Mouse (Mus musculus) limb, embryonic 15.5 days (tissue): ENCODE measurements around the gene Sh2d3c. TPM values are rescaled to one million over a fixed set of nuclear protein-coding genes. Genes with fewer than 3 reads are reported as not detected.

Source experiments
- ATAC-seq: fragments of 200-750 bp; cut with Nextera tagmentation; 2 replicates; pipeline ENCODE4 v1.8.0; 2017; ENCODE audit warnings: low read depth, moderate TSS enrichment; ENCODE audit not compliant: insufficient number of reproducible peaks, low FRiP score, low TSS enrichment
- H3K27ac ChIP-seq: fragments of 300-500 bp; sonication (generic); 2 replicates; pipeline ENCODE4 v1.5.1; 2015; ENCODE audit warnings: moderate library complexity, mild to moderate bottlenecking, inconsistent platforms
- H3K27me3 ChIP-seq: fragments of 300-500 bp; sonication (generic); 2 replicates; pipeline ENCODE4 v1.6.1; 2015; ENCODE audit warnings: inconsistent platforms
- H3K36me3 ChIP-seq: fragments of 300-500 bp; sonication (generic); 2 replicates; pipeline ENCODE4 v1.6.1; 2015; ENCODE audit warnings: inconsistent platforms
- H3K4me1 ChIP-seq: fragments of 300-500 bp; sonication (generic); 2 replicates; pipeline ENCODE4 v1.6.1; 2015; ENCODE audit warnings: inconsistent platforms
- H3K4me2 ChIP-seq: fragments of 300-500 bp; sonication (generic); 2 replicates; pipeline ENCODE4 v1.6.1; 2015; ENCODE audit warnings: mild to moderate bottlenecking, inconsistent platforms
- H3K4me3 ChIP-seq: fragments of 300-500 bp; sonication (generic); 2 replicates; pipeline ENCODE4 v1.5.1; 2015; ENCODE audit warnings: mild to moderate bottlenecking, inconsistent platforms
- H3K9ac ChIP-seq: fragments of 300-500 bp; sonication (generic); 2 replicates; pipeline ENCODE4 v1.6.1; 2015; ENCODE audit warnings: inconsistent platforms
- H3K9me3 ChIP-seq: fragments of 300-500 bp; sonication (generic); 2 replicates; pipeline ENCODE4 v1.6.1; 2016; ENCODE audit warnings: inconsistent platforms
- WGBS: fragments of 180-500 bp; shearing (Covaris S2); methylation state at CpG from one replicate; pipeline ENCODE4 v1.1.7; 2015; 5-methylcytosine and 5-hydroxymethylcytosine counted together
- polyA plus RNA-seq: library from polyadenylated mRNA; unstranded; fragments of >200 nt; fragmentation: Nextera tagmentation; extraction: Ambion mirVana; gene quantifications from 2 replicates; pipeline ENCODE4 v1.2.1, GENCODE M21; 2015

The Sh2d3c gene
- polyA plus RNA-seq, 1 experiment from 2014 or later = 23.0 TPM

DNA sequence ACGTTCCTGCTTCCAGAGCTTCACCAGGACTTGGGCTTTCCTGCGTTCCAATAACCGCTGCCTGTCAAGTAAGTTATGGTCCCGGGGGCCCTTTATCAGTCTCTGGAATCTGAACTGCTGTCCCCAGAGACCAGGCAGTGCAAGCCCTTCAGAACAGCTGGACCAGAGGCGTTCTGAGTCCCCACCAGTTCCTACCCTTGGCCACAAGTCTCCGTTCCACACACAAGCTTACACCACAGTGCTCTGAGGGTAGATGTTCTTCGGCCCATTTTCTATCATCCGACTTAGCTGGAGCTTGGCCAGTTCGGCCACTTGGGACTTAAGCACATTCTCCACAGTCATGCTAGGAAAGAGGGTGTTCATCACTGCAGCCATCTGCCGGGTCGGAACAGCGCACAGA is 46.4 kb downstream of the Sh2d3c start:
- no peak overlapping the region for H3K4me3 ChIP-seq
- no peaks in the 10 kb centered on the region for H3K27me3 ChIP-seq
- H3K9ac ChIP-seq = no peak overlapping the region
- no peak for ATAC-seq
- H3K9me3 ChIP-seq = no peaks in the 10 kb centered on the region
- WGBS = 65% methylated on average over 12 of the region's 12 CpGs
- peaks cover 13% of the 10 kb centered on the region for H3K36me3 ChIP-seq
- H3K4me1 ChIP-seq = peaks cover 6% of the 10 kb centered on the region; the same call in 1 of the 2 replicates
- no peak overlapping the region for H3K4me2 ChIP-seq
- H3K27ac ChIP-seq = no peak overlapping the region

DNA sequence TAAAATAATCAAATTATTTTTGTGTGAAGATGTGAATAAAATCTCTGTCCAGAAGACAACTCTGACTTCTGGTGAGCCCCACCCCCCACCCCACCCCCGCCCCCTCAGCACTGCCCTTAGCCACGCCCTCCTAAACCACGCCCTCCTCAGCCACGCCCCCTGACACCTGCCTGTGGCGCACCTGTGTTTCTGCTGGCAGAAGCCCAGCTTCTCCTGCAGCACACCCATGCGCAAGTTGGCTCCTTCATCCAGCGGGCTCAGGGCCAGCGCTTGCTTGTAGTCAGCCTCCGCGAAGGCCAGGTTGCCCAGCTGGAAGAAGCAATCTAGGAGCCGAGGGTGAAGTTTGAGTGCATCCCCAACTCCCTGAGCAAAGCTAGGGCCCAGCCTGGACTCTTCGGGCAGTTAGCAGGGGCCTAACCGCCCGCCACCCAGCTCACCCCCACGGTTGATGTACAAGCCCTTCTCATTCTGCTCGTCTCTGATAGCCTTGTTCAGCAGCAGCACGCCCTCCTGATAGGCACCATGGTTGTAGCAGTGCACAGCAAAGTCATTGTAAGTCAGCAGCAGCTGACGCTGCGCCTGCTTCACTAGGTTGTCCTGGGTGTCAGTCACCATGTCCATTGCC is 47.9 kb downstream of the Sh2d3c start:
- Histone ChIP-seq H3K9ac (no peak overlapping the region), H3K36me3 (no peaks in the 10 kb centered on the region), H3K4me2 (no peak overlapping the region), H3K4me1 (peaks cover 6% of the 10 kb centered on the region; the same call in 1 of the 2 replicates), H3K9me3 (no peaks in the 10 kb centered on the region), H3K27ac (no peak overlapping the region), H3K27me3 (no peaks in the 10 kb centered on the region), H3K4me3 (no peak overlapping the region)
- WGBS = 45% methylated on average over 19 of the region's 19 CpGs
- ATAC-seq = no peak

GRCm38 (mm10) chr2:32769327-32770085 is 48.7 kb downstream of the Sh2d3c start:
- no peak for ATAC-seq
- WGBS = 83% methylated on average over 5 of the region's 5 CpGs

GRCm38 (mm10) chr2:32771886-32772285 is 51.0 kb downstream of the Sh2d3c start:
- Histone ChIP-seq H3K4me2 (no peak overlapping the region), H3K4me3 (no peak overlapping the region), H3K4me1 (peaks cover 21% of the 10 kb centered on the region), H3K9ac (no peak overlapping the region), H3K9me3 (no peaks in the 10 kb centered on the region), H3K27ac (no peak overlapping the region), H3K27me3 (no peaks in the 10 kb centered on the region), H3K36me3 (no peaks in the 10 kb centered on the region)
- 28% methylated on average over 12 of the region's 12 CpGs for WGBS
- no peak for ATAC-seq

More at GRCm38 (mm10) chr2:32769327-32770085, 48.7 kb downstream of the Sh2d3c start:
- H3K9ac ChIP-seq = no peak overlapping the region
- H3K4me2 ChIP-seq = no peak overlapping the region
- no peak overlapping the region for H3K4me3 ChIP-seq
- peaks cover 6% of the 10 kb centered on the region; the same call in 1 of the 2 replicates for H3K4me1 ChIP-seq
- H3K9me3 ChIP-seq = no peaks in the 10 kb centered on the region
- no peaks in the 10 kb centered on the region for H3K36me3 ChIP-seq
- H3K27me3 ChIP-seq = no peaks in the 10 kb centered on the region
- H3K27ac ChIP-seq = no peak overlapping the region

DNA sequence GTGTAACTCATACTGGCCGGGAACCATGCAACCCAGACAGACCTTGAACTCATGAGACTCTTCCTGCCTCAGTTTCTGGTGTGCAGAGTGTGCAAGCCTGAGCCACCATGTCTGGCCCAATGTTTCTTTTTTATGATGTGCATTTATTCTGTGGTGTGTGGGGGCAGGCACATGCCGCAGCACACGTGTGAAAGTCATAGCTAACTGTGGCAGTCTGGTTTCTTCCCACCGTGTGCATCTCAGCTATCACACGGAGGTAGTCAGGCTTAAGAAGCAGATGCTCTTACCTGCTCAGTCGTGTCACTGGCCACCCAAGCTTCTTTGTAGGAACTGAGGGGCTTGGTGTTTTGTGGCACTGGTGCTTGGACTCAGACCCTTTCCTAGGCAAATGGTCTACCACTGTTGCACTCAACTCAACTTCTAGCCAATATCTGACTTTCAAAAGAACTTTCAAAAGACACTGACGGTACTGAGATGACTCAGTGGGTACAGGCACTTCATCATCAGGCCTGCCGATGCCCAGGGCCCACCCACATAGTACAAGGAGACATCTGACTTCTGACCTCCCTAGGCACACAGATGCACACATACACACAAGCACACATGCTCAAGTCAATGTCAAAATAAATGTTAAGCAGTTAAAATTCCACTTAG is 51.9 kb downstream of the Sh2d3c start:
- H3K4me3 ChIP-seq = no peak overlapping the region
- no peak for ATAC-seq
- H3K4me2 ChIP-seq = no peak overlapping the region
- no peaks in the 10 kb centered on the region for H3K36me3 ChIP-seq
- no peaks in the 10 kb centered on the region for H3K9me3 ChIP-seq
- H3K9ac ChIP-seq = no peak overlapping the region
- no peaks in the 10 kb centered on the region for H3K27me3 ChIP-seq
- no peak overlapping the region for H3K27ac ChIP-seq
- peaks cover 19% of the 10 kb centered on the region for H3K4me1 ChIP-seq
- 74% methylated on average over 8 of the region's 8 CpGs for WGBS

DNA sequence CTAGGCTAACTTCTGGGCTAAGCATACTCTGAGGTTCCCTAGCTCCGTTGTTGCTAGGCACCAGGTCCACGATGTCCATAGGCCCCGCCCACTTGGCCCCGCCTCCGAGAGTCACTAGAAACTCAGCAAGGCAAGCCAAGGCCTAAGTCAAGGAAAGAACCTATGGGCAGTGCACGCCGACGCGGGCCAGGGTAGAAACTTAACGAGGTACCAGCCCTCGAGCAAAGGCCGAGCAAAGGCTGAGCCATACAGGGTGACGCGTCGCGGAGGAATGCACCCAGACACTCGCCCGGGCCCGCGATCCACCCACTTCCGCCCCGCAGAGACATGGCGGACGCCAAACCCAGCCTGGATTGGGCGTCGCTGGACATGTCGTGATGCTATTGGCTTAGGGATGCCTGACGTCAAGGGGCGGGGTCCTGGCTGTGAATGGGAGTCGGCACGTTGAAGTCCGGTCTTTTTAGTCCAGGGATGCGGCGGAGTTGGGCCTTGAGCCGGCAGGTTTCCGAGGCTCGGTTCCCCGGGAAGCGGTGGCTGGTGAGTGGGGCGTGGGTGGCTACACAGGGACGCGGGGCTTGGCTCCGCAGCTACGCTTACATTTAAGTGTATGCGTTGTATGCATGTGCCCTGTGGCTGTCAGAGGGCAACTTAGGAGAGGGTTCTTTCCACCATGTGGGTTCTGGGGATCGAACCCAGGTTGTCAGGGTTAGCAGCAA is 54.7 kb downstream of the Sh2d3c start, which contains the start of the genes Ttc16 and Ptrh1:
Ttc16 (minus strand) TSS at position 275 of the 716 bp plus-strand sequence.
Ptrh1 (plus strand) TSS at position 428 of the 716 bp plus-strand sequence.
- Histone ChIP-seq H3K36me3 (no peaks in the 10 kb centered on the region), H3K4me2 (peak within 1 kb of the TSS; percentile 90), H3K9ac (peak within 1 kb of the TSS; percentile 48), H3K4me1 (peaks cover 20% of the 10 kb centered on the region), H3K4me3 (peak within 1 kb of the TSS; percentile 72), H3K27me3 (no peaks in the 10 kb centered on the region), H3K27ac (peak within 1 kb of the TSS; percentile 85), H3K9me3 (no peaks in the 10 kb centered on the region)
- under 1% methylated on average over 46 of the region's 46 CpGs for WGBS
- peak; percentile 95 for ATAC-seq

DNA sequence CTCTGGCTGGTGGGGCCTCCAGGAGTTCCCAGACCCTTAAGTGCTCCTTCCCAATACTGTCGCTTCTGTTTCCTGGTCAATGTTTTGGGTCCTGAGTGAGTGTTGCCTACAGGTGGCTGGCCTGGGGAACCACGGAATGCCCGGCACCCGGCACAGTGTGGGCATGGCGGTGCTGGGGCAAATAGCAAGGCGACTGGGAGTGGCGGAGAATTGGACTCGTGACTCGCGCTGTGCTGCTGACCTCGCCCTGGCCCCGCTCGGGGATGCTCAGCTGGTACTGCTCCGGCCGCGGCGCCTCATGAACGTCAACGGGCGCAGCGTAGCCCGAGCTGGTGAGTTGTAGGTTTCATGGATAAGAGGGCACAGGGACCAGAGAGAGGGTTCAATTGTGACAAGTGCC is 55.3 kb downstream of the Sh2d3c start:
- ATAC-seq = no peak
- WGBS = 25% methylated on average over 22 of the region's 22 CpGs

GRCm38 (mm10) chr2:32778081-32778480 is 57.2 kb downstream of the Sh2d3c start:
- H3K4me2 ChIP-seq = no peak overlapping the region
- WGBS = 79% methylated on average over 6 of the region's 6 CpGs
- ATAC-seq = no peak

More for the DNA sequence above, 55.3 kb downstream of the Sh2d3c start:
- Histone ChIP-seq H3K9me3 (no peaks in the 10 kb centered on the region), H3K27me3 (no peaks in the 10 kb centered on the region), H3K4me3 (peak overlapping the region; percentile 72), H3K4me1 (peaks cover 20% of the 10 kb centered on the region), H3K36me3 (no peaks in the 10 kb centered on the region), H3K27ac (no peak overlapping the region), H3K4me2 (peak overlapping the region; percentile 90), H3K9ac (peak overlapping the region; percentile 48; the same call in 1 of the 2 replicates)

DNA sequence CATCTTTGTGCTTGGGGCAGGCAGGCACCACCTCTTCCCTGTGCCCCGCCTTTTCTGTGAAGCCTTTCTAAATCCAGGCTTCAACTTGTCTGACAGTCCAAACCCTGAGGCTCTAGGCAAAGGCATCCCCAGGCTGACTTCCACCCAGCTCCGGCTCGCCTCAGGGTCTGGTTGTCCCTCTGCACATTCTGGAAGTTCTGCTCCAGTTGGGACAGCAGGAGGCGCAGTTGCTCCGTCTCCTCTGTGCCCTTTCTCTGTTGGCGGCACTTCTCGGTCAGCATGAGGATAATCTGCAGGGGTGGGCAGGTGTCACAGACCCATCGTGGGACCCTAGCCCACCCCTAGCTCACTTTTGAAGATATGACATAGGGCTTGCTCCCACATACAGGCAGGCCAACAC is 58.3 kb downstream of the Sh2d3c start:
- H3K9ac ChIP-seq = no peak overlapping the region
- H3K4me2 ChIP-seq = no peak overlapping the region
- H3K27ac ChIP-seq = no peak overlapping the region
- no peak overlapping the region for H3K4me3 ChIP-seq
- H3K4me1 ChIP-seq = peaks cover 22% of the 10 kb centered on the region
- 17% methylated on average over 8 of the region's 8 CpGs for WGBS
- H3K36me3 ChIP-seq = no peaks in the 10 kb centered on the region
- ATAC-seq = no peak
- no peaks in the 10 kb centered on the region for H3K27me3 ChIP-seq
- H3K9me3 ChIP-seq = no peaks in the 10 kb centered on the region

More at GRCm38 (mm10) chr2:32778081-32778480, 57.2 kb downstream of the Sh2d3c start:
- Histone ChIP-seq H3K9me3 (no peaks in the 10 kb centered on the region), H3K4me3 (no peak overlapping the region), H3K36me3 (no peaks in the 10 kb centered on the region), H3K27ac (no peak overlapping the region), H3K9ac (no peak overlapping the region), H3K27me3 (no peaks in the 10 kb centered on the region), H3K4me1 (peaks cover 20% of the 10 kb centered on the region)

DNA sequence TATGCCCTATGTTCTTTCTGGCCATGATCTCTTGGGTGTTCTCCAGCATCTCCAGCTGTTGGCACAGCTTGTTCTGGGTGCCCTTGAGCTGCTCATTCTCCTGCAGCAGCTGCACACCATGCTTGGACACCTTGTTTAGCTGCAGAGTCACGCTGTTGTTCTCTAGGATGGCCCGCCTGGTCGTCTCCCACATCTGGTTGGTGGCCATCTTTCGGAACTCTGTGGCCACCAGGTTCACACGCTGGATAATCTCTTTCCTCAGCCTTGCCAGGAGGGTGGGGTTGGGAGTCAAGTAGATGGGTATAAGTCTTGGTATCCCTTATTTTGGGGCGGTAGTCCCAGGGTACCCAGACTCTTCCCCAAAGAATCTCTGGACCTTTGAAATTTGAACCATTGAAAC is 58.9 kb downstream of the Sh2d3c start:
- no peaks in the 10 kb centered on the region for H3K9me3 ChIP-seq
- ATAC-seq = no peak
- H3K27ac ChIP-seq = no peak overlapping the region
- H3K4me2 ChIP-seq = no peak overlapping the region
- no peaks in the 10 kb centered on the region for H3K27me3 ChIP-seq
- H3K4me3 ChIP-seq = no peak overlapping the region
- peaks cover 25% of the 10 kb centered on the region for H3K4me1 ChIP-seq
- no peaks in the 10 kb centered on the region for H3K36me3 ChIP-seq
- WGBS = 84% methylated on average over 6 of the region's 6 CpGs
- H3K9ac ChIP-seq = no peak overlapping the region

DNA sequence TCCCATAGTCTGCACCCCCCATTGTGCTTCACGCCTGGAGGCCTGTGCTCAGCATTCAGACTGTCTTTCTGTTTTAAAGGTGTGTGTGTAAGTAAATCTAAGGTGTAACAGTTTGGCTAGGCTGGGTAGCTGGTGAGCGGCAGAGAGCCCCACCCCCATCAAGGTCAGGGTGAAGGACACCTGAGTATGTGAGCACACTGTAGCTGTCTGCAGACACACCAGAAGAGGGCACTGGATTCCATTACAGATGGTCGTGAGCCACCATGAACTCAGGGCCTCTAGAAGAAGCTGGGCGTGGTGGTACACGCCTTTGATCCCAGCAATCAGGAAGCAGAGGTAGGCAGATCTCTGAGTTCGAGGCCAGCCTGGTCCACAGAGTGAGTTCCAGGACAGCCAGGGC is 60.9 kb downstream of the Sh2d3c start:
- H3K36me3 ChIP-seq = no peaks in the 10 kb centered on the region
- no peaks in the 10 kb centered on the region for H3K9me3 ChIP-seq
- peaks cover 12% of the 10 kb centered on the region; the same call in 1 of the 2 replicates for H3K4me1 ChIP-seq
- H3K27me3 ChIP-seq = no peaks in the 10 kb centered on the region
- WGBS = 79% methylated on average over 6 of the region's 6 CpGs
- H3K27ac ChIP-seq = no peak overlapping the region
- ATAC-seq = no peak
- no peak overlapping the region for H3K9ac ChIP-seq
- no peak overlapping the region for H3K4me2 ChIP-seq
- H3K4me3 ChIP-seq = no peak overlapping the region
